Mouse (Mus musculus): ENCODE data around the gene Spdye4a. TPM values are rescaled to one million over a fixed set of nuclear protein-coding genes. Genes with fewer than 3 reads are reported as not detected.

Spdye4a gene
- polyA plus RNA-seq, 1 experiment from 2014 or later, result 0.15 TPM

DNA sequence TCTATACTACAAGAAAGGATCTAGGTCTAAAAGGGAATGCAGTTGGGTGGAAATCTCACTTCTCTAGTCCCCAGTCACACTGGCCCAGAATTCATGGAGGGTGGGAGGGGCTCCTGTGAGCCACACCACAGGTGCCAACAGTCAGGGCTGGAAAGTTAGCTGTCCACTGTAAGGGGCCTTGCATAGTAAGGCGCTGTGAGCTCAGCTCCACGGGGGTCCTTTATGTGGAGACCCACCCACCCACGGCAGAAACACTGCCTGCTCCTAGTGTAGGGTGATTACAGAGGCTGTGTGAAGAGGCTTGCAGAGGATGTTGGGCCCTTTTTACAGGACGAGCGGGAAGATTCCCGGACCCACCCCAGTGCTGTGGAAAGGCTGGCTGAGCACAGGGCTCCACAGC, 25.3 kb upstream of the Spdye4a start:
- Histone ChIP-seq H3K4me2 (ENCODE audit: low read depth, low read length) (no peak overlapping the region), H3K4me1 (ENCODE audit: control insufficient read depth, insufficient read depth, low read length) (peaks cover 10% of the 10 kb centered on the region), H3K27ac (ENCODE audit: low read depth, low read length) (no peak overlapping the region), H3K9ac (replicated peaks; ENCODE audit: low read depth, low read length) (no peak overlapping the region), H3K4me3 (ENCODE audit: low read depth, low read length) (no peak overlapping the region), H3K9me3 (ENCODE audit: control insufficient read depth, low read length) (no peaks in the 10 kb centered on the region), H3K27me3 (ENCODE audit: control insufficient read depth, insufficient read depth, low read length) (peaks cover 40% of the 10 kb centered on the region), H3K36me3 (ENCODE audit: control insufficient read depth, insufficient read depth, low read length) (peaks cover 45% of the 10 kb centered on the region)
- ATAC-seq (ENCODE audit: low read depth), result no peak
- 46% methylated on average over 6 of the region's 6 CpGs for WGBS

DNA sequence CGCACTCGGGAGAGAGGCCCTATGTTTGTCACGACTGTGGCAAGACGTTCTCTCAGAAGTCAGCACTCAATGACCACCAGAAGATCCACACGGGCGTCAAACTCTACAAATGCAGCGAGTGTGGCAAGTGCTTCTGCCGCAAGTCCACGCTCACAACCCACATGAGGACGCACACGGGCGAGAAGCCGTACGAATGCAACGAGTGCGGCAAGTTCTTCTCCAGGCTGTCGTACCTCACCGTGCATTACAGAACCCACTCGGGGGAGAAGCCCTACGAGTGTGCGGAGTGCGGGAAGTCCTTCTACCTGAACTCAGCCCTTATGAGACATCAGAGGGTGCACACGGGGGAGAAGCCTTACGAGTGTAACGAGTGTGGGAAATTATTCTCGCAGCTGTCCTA, 18.2 kb upstream of the Spdye4a start:
- Histone ChIP-seq H3K9ac (replicated peaks; ENCODE audit: low read depth, low read length) (no peak overlapping the region), H3K4me1 (ENCODE audit: control insufficient read depth, insufficient read depth, low read length) (no peaks in the 10 kb centered on the region), H3K27me3 (ENCODE audit: control insufficient read depth, insufficient read depth, low read length) (no peaks in the 10 kb centered on the region), H3K27ac (ENCODE audit: low read depth, low read length) (no peak overlapping the region), H3K4me2 (ENCODE audit: low read depth, low read length) (no peak overlapping the region), H3K4me3 (ENCODE audit: low read depth, low read length) (no peak overlapping the region), H3K9me3 (ENCODE audit: control insufficient read depth, low read length) (no peaks in the 10 kb centered on the region), H3K36me3 (ENCODE audit: control insufficient read depth, insufficient read depth, low read length) (peaks cover 73% of the 10 kb centered on the region)
- no peak for ATAC-seq (ENCODE audit: low read depth)
- WGBS, result 97% methylated on average over 26 of the region's 26 CpGs

DNA sequence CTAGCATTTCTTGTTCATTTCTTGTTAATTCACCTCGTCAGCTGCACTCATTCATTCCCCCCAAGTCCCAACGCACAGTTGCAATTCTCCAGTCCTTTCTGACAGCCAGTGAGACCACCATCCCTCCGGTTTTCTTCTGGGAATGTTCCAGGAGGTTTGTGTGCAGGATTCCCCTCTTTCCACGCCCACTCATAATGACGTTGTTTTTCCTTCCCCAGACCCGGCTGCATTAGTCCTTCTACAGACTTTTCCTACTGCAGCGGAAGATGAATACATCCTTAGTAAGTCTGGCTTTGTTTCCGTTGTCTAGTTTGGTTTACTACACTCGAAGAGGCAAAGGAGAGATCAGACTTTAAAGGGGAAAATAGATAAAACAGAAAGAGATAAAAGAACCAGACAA, 9.3 kb upstream of the Spdye4a start:
- peaks cover 10% of the 10 kb centered on the region for H3K4me1 ChIP-seq (ENCODE audit: control insufficient read depth, insufficient read depth, low read length)
- peak overlapping the region; percentile 82 for H3K4me2 ChIP-seq (ENCODE audit: low read depth, low read length)
- H3K9me3 ChIP-seq (ENCODE audit: control insufficient read depth, low read length), result no peaks in the 10 kb centered on the region
- WGBS, result 44% methylated on average over 9 of the region's 9 CpGs
- peak overlapping the region; percentile 85 for H3K4me3 ChIP-seq (ENCODE audit: low read depth, low read length)
- peaks cover 11% of the 10 kb centered on the region for H3K36me3 ChIP-seq (ENCODE audit: control insufficient read depth, insufficient read depth, low read length)
- no peak for ATAC-seq (ENCODE audit: low read depth)
- H3K27ac ChIP-seq (ENCODE audit: low read depth, low read length), result no peak overlapping the region
- no peaks in the 10 kb centered on the region for H3K27me3 ChIP-seq (ENCODE audit: control insufficient read depth, insufficient read depth, low read length)
- H3K9ac ChIP-seq (replicated peaks; ENCODE audit: low read depth, low read length), result peak overlapping the region; percentile 90; the same call in 1 of the 2 replicates

DNA sequence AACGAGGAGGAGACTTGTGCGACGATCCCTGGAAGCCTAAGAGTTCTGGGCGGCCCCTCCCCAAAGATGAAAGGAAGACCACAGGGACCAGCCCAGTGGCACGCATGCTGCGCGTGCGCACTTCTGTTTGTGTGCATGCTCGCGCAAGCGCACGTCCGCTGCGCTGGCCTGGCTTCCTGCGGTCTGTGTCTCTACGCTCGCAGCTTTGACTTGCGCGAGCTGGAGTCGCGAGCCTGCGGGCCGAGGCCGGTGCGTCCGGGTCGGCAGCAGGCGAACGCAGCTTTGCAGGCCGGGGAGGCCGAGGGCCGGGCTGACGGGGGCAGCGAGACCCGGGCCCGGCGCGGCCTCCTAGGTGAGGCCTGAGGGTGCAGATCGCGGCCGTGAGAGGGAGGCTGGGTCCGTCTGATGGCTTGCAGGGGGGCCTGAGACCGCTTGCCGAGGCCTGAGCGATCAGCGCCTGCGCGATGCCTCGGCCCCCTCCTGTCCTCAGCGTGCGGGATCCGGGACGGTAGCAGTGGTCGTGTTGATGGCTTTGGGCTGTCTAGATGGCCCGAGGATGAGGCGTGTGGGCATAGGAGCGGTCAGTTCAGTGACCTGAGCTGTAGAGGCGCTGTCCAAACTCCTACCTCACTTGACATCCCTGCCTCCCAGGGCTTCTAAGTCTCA, 8.5 kb upstream of the Spdye4a start, which contains the start of gene Zfp12:
TSS of gene Zfp12 (plus strand) at position 136 of the 666 bp plus-strand sequence.
- Histone ChIP-seq H3K27me3 (ENCODE audit: control insufficient read depth, insufficient read depth, low read length) (no peaks in the 10 kb centered on the region), H3K36me3 (ENCODE audit: control insufficient read depth, insufficient read depth, low read length) (peaks cover 3% of the 10 kb centered on the region; the same call in 1 of the 2 replicates), H3K9ac (replicated peaks; ENCODE audit: low read depth, low read length) (peak within 1 kb of the TSS; percentile 90), H3K27ac (ENCODE audit: low read depth, low read length) (peak within 1 kb of the TSS; percentile 87), H3K4me2 (ENCODE audit: low read depth, low read length) (peak within 1 kb of the TSS; percentile 82), H3K4me3 (ENCODE audit: low read depth, low read length) (peak within 1 kb of the TSS; percentile 85), H3K9me3 (ENCODE audit: control insufficient read depth, low read length) (no peaks in the 10 kb centered on the region), H3K4me1 (ENCODE audit: control insufficient read depth, insufficient read depth, low read length) (peaks cover 10% of the 10 kb centered on the region)
- peak; percentile 98 for ATAC-seq (ENCODE audit: low read depth)
- WGBS, result under 1% methylated on average over 58 of the region's 58 CpGs

DNA sequence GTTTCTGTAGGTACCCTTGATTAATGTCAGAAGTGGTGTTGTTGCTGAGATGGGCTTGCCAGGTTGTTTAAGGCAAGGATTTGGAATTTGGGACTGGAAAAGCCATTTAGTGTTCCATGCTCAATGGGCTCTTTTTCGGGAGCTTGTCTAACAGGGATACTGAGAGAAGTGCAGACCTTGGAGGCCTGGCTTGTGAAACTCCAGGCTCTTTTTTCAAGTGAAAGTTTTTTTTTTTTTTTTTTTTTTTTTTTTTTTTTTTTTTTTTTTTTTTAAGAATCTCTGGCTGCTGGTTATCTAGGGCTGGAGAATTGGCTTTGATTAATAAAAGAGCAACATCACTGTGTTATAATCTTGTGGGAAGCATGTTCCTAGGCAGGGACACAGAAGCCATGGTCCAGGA, 4.4 kb downstream of the Spdye4a start:
- ATAC-seq (ENCODE audit: low read depth), result no peak
- no peak overlapping the region for H3K4me2 ChIP-seq (ENCODE audit: low read depth, low read length)
- H3K4me1 ChIP-seq (ENCODE audit: control insufficient read depth, insufficient read depth, low read length), result no peaks in the 10 kb centered on the region
- no peak overlapping the region for H3K4me3 ChIP-seq (ENCODE audit: low read depth, low read length)
- H3K36me3 ChIP-seq (ENCODE audit: control insufficient read depth, insufficient read depth, low read length), result no peaks in the 10 kb centered on the region
- no peak overlapping the region for H3K9ac ChIP-seq (replicated peaks; ENCODE audit: low read depth, low read length)
- no peak overlapping the region for H3K27ac ChIP-seq (ENCODE audit: low read depth, low read length)
- no peaks in the 10 kb centered on the region for H3K27me3 ChIP-seq (ENCODE audit: control insufficient read depth, insufficient read depth, low read length)
- 90% methylated on average over 1 of the region's 1 CpGs for WGBS
- H3K9me3 ChIP-seq (ENCODE audit: control insufficient read depth, low read length), result no peaks in the 10 kb centered on the region

DNA sequence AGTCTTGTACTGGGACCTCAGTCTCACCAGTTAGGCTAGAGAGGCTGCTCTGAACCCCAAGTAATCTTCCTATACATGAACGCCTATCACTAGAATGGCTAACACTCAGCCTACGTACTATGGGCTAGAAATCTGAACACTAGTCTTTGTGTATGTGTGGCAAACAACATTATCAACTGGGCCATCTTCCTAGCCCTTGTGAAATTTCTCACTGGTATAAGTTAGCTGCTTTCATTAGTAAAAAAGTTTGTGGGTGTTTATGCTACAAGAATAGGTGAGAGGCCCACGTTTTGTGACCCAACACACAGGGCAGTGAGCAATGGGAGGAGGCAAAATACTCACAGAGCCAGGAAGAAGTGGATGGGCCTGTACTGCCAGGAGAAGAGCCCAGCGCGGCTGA, 5.7 kb downstream of the Spdye4a start:
- Histone ChIP-seq H3K27me3 (ENCODE audit: control insufficient read depth, insufficient read depth, low read length) (no peaks in the 10 kb centered on the region), H3K27ac (ENCODE audit: low read depth, low read length) (no peak overlapping the region), H3K4me3 (ENCODE audit: low read depth, low read length) (no peak overlapping the region), H3K9ac (replicated peaks; ENCODE audit: low read depth, low read length) (no peak overlapping the region), H3K4me2 (ENCODE audit: low read depth, low read length) (no peak overlapping the region), H3K4me1 (ENCODE audit: control insufficient read depth, insufficient read depth, low read length) (no peaks in the 10 kb centered on the region), H3K9me3 (ENCODE audit: control insufficient read depth, low read length) (no peaks in the 10 kb centered on the region), H3K36me3 (ENCODE audit: control insufficient read depth, insufficient read depth, low read length) (no peaks in the 10 kb centered on the region)
- no peak for ATAC-seq (ENCODE audit: low read depth)
- 78% methylated on average over 5 of the region's 5 CpGs for WGBS

DNA sequence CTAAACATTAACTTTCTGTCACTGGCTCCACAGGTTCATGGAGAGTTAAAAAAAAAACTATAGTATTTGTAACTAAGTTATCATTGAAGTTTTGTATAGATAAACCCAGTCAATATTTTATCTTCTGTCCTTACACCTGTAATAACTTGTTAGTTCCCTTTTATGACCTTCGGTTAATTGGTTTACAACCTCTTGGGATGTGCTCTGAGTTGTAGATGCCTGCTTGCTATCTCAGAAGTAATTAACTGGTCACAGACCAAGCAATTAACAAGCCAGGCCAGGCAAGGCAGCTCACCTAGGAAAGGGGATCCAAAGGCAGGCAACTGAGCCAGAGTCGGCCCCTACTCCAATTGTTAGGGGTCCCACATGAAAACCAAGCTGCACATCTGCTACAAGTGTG, 12.9 kb downstream of the Spdye4a start:
- Histone ChIP-seq H3K27ac (ENCODE audit: low read depth, low read length) (no peak overlapping the region), H3K4me2 (ENCODE audit: low read depth, low read length) (no peak overlapping the region), H3K27me3 (ENCODE audit: control insufficient read depth, insufficient read depth, low read length) (no peaks in the 10 kb centered on the region), H3K9me3 (ENCODE audit: control insufficient read depth, low read length) (no peaks in the 10 kb centered on the region), H3K4me3 (ENCODE audit: low read depth, low read length) (no peak overlapping the region), H3K9ac (replicated peaks; ENCODE audit: low read depth, low read length) (no peak overlapping the region), H3K4me1 (ENCODE audit: control insufficient read depth, insufficient read depth, low read length) (no peaks in the 10 kb centered on the region), H3K36me3 (ENCODE audit: control insufficient read depth, insufficient read depth, low read length) (no peaks in the 10 kb centered on the region)
- 63% methylated on average over 2 of the region's 2 CpGs for WGBS
- ATAC-seq (ENCODE audit: low read depth), result no peak

DNA sequence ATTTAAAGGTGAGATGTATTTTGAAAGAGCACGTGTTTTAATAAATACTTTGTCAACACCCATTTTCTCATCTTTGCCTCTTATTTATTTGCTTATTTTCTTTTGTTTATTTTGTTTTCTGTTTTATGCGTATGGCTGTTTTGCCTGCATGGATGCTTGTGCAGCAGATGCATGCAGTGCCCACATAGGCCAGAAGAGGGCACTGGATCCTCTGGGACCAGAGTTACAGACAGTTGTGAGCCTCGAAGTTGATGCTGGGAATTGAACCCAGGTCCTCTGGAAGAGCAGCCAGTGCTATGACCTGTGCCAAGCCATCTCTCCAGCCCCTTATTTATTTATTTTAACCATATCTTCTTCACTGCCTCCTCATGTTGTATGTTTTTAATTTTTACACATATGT, 21.7 kb downstream of the Spdye4a start:
- H3K27me3 ChIP-seq (ENCODE audit: control insufficient read depth, insufficient read depth, low read length), result no peaks in the 10 kb centered on the region
- H3K9ac ChIP-seq (replicated peaks; ENCODE audit: low read depth, low read length), result no peak overlapping the region
- 74% methylated on average over 3 of the region's 3 CpGs for WGBS
- no peaks in the 10 kb centered on the region for H3K4me1 ChIP-seq (ENCODE audit: control insufficient read depth, insufficient read depth, low read length)
- ATAC-seq (ENCODE audit: low read depth), result no peak
- H3K4me2 ChIP-seq (ENCODE audit: low read depth, low read length), result no peak overlapping the region
- no peak overlapping the region for H3K27ac ChIP-seq (ENCODE audit: low read depth, low read length)
- no peaks in the 10 kb centered on the region for H3K36me3 ChIP-seq (ENCODE audit: control insufficient read depth, insufficient read depth, low read length)
- no peaks in the 10 kb centered on the region for H3K9me3 ChIP-seq (ENCODE audit: control insufficient read depth, low read length)
- H3K4me3 ChIP-seq (ENCODE audit: low read depth, low read length), result no peak overlapping the region

DNA sequence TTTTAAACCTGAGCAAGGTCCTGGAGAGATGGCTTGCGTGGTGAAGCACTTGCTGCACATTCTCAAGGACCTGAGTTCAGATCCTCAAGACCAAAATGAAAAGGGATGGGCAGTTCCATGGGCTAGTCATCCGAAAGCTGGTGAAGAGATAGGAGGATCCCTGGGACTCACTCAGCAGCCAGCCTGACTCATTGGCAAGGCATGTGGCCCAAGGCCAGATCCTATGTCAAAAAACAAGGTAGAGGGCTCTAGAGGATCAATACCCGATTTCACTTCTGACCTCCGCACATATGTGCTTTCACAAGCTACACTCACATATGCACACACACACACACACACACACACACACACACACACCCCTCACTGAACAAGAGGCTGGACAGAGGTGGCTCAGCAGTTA, 30.2 kb downstream of the Spdye4a start:
- Histone ChIP-seq H3K27me3 (ENCODE audit: control insufficient read depth, insufficient read depth, low read length) (no peaks in the 10 kb centered on the region), H3K4me2 (ENCODE audit: low read depth, low read length) (no peak overlapping the region), H3K9ac (replicated peaks; ENCODE audit: low read depth, low read length) (no peak overlapping the region), H3K4me1 (ENCODE audit: control insufficient read depth, insufficient read depth, low read length) (no peaks in the 10 kb centered on the region), H3K36me3 (ENCODE audit: control insufficient read depth, insufficient read depth, low read length) (no peaks in the 10 kb centered on the region), H3K4me3 (ENCODE audit: low read depth, low read length) (no peak overlapping the region), H3K27ac (ENCODE audit: low read depth, low read length) (no peak overlapping the region), H3K9me3 (ENCODE audit: control insufficient read depth, low read length) (no peaks in the 10 kb centered on the region)
- WGBS, result 91% methylated on average over 4 of the region's 4 CpGs
- no peak for ATAC-seq (ENCODE audit: low read depth)

Measured in neural tube, embryonic 14.5 days (tissue).